Mouse (Mus musculus): Measurements from ENCODE around the gene Rpl24. TPM values are rescaled to one million over a fixed set of nuclear protein-coding genes. Genes with fewer than 3 reads are reported as not detected.

The Rpl24 gene
- polyA plus RNA-seq (2014; fragmentation: Nextera tagmentation; extraction: Ambion mirVana), result 847 and 912 TPM in 2 replicates

GRCm38 (mm10) chr16:55966212-55966871 lies at the start of gene Rpl24:
TSS of gene Rpl24 (plus strand) at chr16:55966275.
- Histone ChIP-seq H3K4me1 (replicated peaks; ENCODE audit: control insufficient read depth, insufficient read depth, low read length) (peaks cover 17% of the 10 kb centered on the region), H3K27me3 (replicated peaks; ENCODE audit: control insufficient read depth, insufficient read depth, low read length) (no peaks in the 10 kb centered on the region)

GRCm38 (mm10) chr16:55922079-55922478 lies 44.0 kb upstream of the Rpl24 start:
- Histone ChIP-seq H3K36me3 (ENCODE audit: control insufficient read depth, insufficient read depth, low read length) (0 out of 2 replicates have a peak, but pooled peaks cover 3% of the 10 kb centered on the region), H3K27ac (ENCODE audit: low read depth, low read length) (no peak overlapping the region), H3K4me1 (replicated peaks; ENCODE audit: control insufficient read depth, insufficient read depth, low read length) (no peaks in the 10 kb centered on the region), H3K4me3 (ENCODE audit: low read depth, low read length) (no peak overlapping the region), H3K9ac (ENCODE audit: low read depth, low read length) (no peak overlapping the region), H3K9me3 (ENCODE audit: control insufficient read depth, low read length) (no peaks in the 10 kb centered on the region), H3K4me2 (no peak overlapping the region), H3K27me3 (replicated peaks; ENCODE audit: control insufficient read depth, insufficient read depth, low read length) (no peaks in the 10 kb centered on the region)
- no peak for ATAC-seq (replicated peaks; ENCODE audit: low FRiP score)
- no peak for DNase-seq (ENCODE audit: low spot score)
- WGBS, result 96% methylated on average over 10 of the region's 10 CpGs

More at GRCm38 (mm10) chr16:55966212-55966871, at the start of gene Rpl24:
- ATAC-seq (replicated peaks; ENCODE audit: low FRiP score) (peak; percentile 88), DNase-seq (ENCODE audit: low spot score) (peak; percentile 93)
- H3K9me3 ChIP-seq (ENCODE audit: control insufficient read depth, low read length), result no peaks in the 10 kb centered on the region
- WGBS, result under 1% methylated on average over 42 of the region's 42 CpGs
- peaks cover 24% of the 10 kb centered on the region for H3K36me3 ChIP-seq (ENCODE audit: control insufficient read depth, insufficient read depth, low read length)
- H3K4me2 ChIP-seq, result peak within 1 kb of the TSS; percentile 86
- peak within 1 kb of the TSS; percentile 85 for H3K4me3 ChIP-seq (ENCODE audit: low read depth, low read length)
- peak within 1 kb of the TSS; percentile 94 for H3K9ac ChIP-seq (ENCODE audit: low read depth, low read length)
- H3K27ac ChIP-seq (ENCODE audit: low read depth, low read length), result peak within 1 kb of the TSS; percentile 86

- Histone ChIP-seq H3K9me3 (ENCODE audit: control insufficient read depth, low read length) (no peaks in the 10 kb centered on the region), H3K27ac (ENCODE audit: low read depth, low read length) (no peak overlapping the region), H3K4me3 (ENCODE audit: low read depth, low read length) (no peak overlapping the region), H3K9ac (ENCODE audit: low read depth, low read length) (no peak overlapping the region), H3K4me1 (replicated peaks; ENCODE audit: control insufficient read depth, insufficient read depth, low read length) (no peaks in the 10 kb centered on the region), H3K27me3 (replicated peaks; ENCODE audit: control insufficient read depth, insufficient read depth, low read length) (no peaks in the 10 kb centered on the region), H3K36me3 (ENCODE audit: control insufficient read depth, insufficient read depth, low read length) (0 out of 2 replicates have a peak, but pooled peaks cover 3% of the 10 kb centered on the region), H3K4me2 (no peak overlapping the region)
- 70% methylated on average over 4 of the region's 4 CpGs for WGBS
- no peak for DNase-seq (ENCODE audit: low spot score)
- ATAC-seq (replicated peaks; ENCODE audit: low FRiP score), result no peak
Observed at GRCm38 (mm10) chr16:55924010-55924409, 42.1 kb upstream of the Rpl24 start.

- no peaks in the 10 kb centered on the region for H3K9me3 ChIP-seq (ENCODE audit: control insufficient read depth, low read length)
- DNase-seq (ENCODE audit: low spot score) (peak; percentile 74), ATAC-seq (replicated peaks; ENCODE audit: low FRiP score) (peak; percentile 47)
- peak overlapping the region; percentile 73 for H3K4me3 ChIP-seq (ENCODE audit: low read depth, low read length)
- under 1% methylated on average over 32 of the region's 32 CpGs for WGBS
- H3K4me1 ChIP-seq (replicated peaks; ENCODE audit: control insufficient read depth, insufficient read depth, low read length), result no peaks in the 10 kb centered on the region
- peaks cover 2% of the 10 kb centered on the region; the same call in 1 of the 2 replicates for H3K36me3 ChIP-seq (ENCODE audit: control insufficient read depth, insufficient read depth, low read length)
- peak overlapping the region; percentile 65 for H3K9ac ChIP-seq (ENCODE audit: low read depth, low read length)
- H3K4me2 ChIP-seq, result peak overlapping the region; percentile 74
- peak overlapping the region; percentile 44; the same call in 1 of the 2 replicates for H3K27ac ChIP-seq (ENCODE audit: low read depth, low read length)
- no peaks in the 10 kb centered on the region for H3K27me3 ChIP-seq (replicated peaks; ENCODE audit: control insufficient read depth, insufficient read depth, low read length)
Observed at GRCm38 (mm10) chr16:55933681-55934343, 32.3 kb upstream of the Rpl24 start.

- H3K4me1 ChIP-seq (replicated peaks; ENCODE audit: control insufficient read depth, insufficient read depth, low read length), result no peaks in the 10 kb centered on the region
- no peaks in the 10 kb centered on the region for H3K27me3 ChIP-seq (replicated peaks; ENCODE audit: control insufficient read depth, insufficient read depth, low read length)
- H3K4me2 ChIP-seq, result peak within 1 kb of the TSS; percentile 74
- H3K9ac ChIP-seq (ENCODE audit: low read depth, low read length), result peak within 1 kb of the TSS; percentile 65
- under 1% methylated on average over 24 of the region's 24 CpGs for WGBS
- H3K4me3 ChIP-seq (ENCODE audit: low read depth, low read length), result peak within 1 kb of the TSS; percentile 73
- H3K9me3 ChIP-seq (ENCODE audit: control insufficient read depth, low read length), result no peaks in the 10 kb centered on the region
- ATAC-seq (replicated peaks; ENCODE audit: low FRiP score) (peak; percentile 99), DNase-seq (ENCODE audit: low spot score) (peak; percentile 91)
- H3K27ac ChIP-seq (ENCODE audit: low read depth, low read length), result peak within 1 kb of the TSS; percentile 44; the same call in 1 of the 2 replicates
- H3K36me3 ChIP-seq (ENCODE audit: control insufficient read depth, insufficient read depth, low read length), result peaks cover 2% of the 10 kb centered on the region; the same call in 1 of the 2 replicates
Observed at GRCm38 (mm10) chr16:55934453-55935037, 31.5 kb upstream of the Rpl24 start, which contains the start of gene Cep97. TSS of gene Cep97 (minus strand) at chr16:55934855.

- Histone ChIP-seq H3K4me2 (no peak overlapping the region), H3K4me3 (ENCODE audit: low read depth, low read length) (no peak overlapping the region), H3K9ac (ENCODE audit: low read depth, low read length) (no peak overlapping the region), H3K27me3 (replicated peaks; ENCODE audit: control insufficient read depth, insufficient read depth, low read length) (no peaks in the 10 kb centered on the region), H3K9me3 (ENCODE audit: control insufficient read depth, low read length) (no peaks in the 10 kb centered on the region), H3K4me1 (replicated peaks; ENCODE audit: control insufficient read depth, insufficient read depth, low read length) (no peaks in the 10 kb centered on the region), H3K27ac (ENCODE audit: low read depth, low read length) (no peak overlapping the region), H3K36me3 (ENCODE audit: control insufficient read depth, insufficient read depth, low read length) (no peaks in the 10 kb centered on the region)
- DNase-seq (ENCODE audit: low spot score), result no peak
- no peak for ATAC-seq (replicated peaks; ENCODE audit: low FRiP score)
- 81% methylated on average over 4 of the region's 4 CpGs for WGBS
Observed at GRCm38 (mm10) chr16:55938761-55939160, 27.3 kb upstream of the Rpl24 start.

- ATAC-seq (replicated peaks; ENCODE audit: low FRiP score), result peak; percentile 36; the same call in 1 of the 2 replicates
- H3K27me3 ChIP-seq (replicated peaks; ENCODE audit: control insufficient read depth, insufficient read depth, low read length), result no peaks in the 10 kb centered on the region
- no peak overlapping the region for H3K4me2 ChIP-seq
- DNase-seq (ENCODE audit: low spot score), result no peak
- H3K36me3 ChIP-seq (ENCODE audit: control insufficient read depth, insufficient read depth, low read length), result no peaks in the 10 kb centered on the region
- H3K27ac ChIP-seq (ENCODE audit: low read depth, low read length), result no peak overlapping the region
- no peak overlapping the region for H3K4me3 ChIP-seq (ENCODE audit: low read depth, low read length)
- H3K9me3 ChIP-seq (ENCODE audit: control insufficient read depth, low read length), result no peaks in the 10 kb centered on the region
- no peak overlapping the region for H3K9ac ChIP-seq (ENCODE audit: low read depth, low read length)
- no peaks in the 10 kb centered on the region for H3K4me1 ChIP-seq (replicated peaks; ENCODE audit: control insufficient read depth, insufficient read depth, low read length)
- WGBS, result 79% methylated on average over 6 of the region's 6 CpGs
Observed at GRCm38 (mm10) chr16:55939703-55940102, 26.4 kb upstream of the Rpl24 start.

- no peak overlapping the region for H3K4me2 ChIP-seq
- no peak overlapping the region for H3K4me3 ChIP-seq (ENCODE audit: low read depth, low read length)
- no peaks in the 10 kb centered on the region for H3K36me3 ChIP-seq (ENCODE audit: control insufficient read depth, insufficient read depth, low read length)
- DNase-seq (ENCODE audit: low spot score), result no peak
- no peak for ATAC-seq (replicated peaks; ENCODE audit: low FRiP score)
- no peaks in the 10 kb centered on the region for H3K27me3 ChIP-seq (replicated peaks; ENCODE audit: control insufficient read depth, insufficient read depth, low read length)
- H3K27ac ChIP-seq (ENCODE audit: low read depth, low read length), result no peak overlapping the region
- H3K4me1 ChIP-seq (replicated peaks; ENCODE audit: control insufficient read depth, insufficient read depth, low read length), result no peaks in the 10 kb centered on the region
- no peaks in the 10 kb centered on the region for H3K9me3 ChIP-seq (ENCODE audit: control insufficient read depth, low read length)
- 87% methylated on average over 4 of the region's 4 CpGs for WGBS
- H3K9ac ChIP-seq (ENCODE audit: low read depth, low read length), result no peak overlapping the region
Observed at GRCm38 (mm10) chr16:55940781-55941180, 25.3 kb upstream of the Rpl24 start.

Data from liver, embryonic 11.5 days (tissue).